Mouse (Mus musculus) left cerebral cortex, adult 2 months (tissue): ENCODE results near the gene Ptbp1. TPM values are rescaled to one million over a fixed set of nuclear protein-coding genes. Genes with fewer than 3 reads are reported as not detected.

ENCODE experiments used
- DNase-seq, 2 experiments: peaks; one replicate each; pipeline ENCODE4 v3.0.0; 2021 to 2022; ENCODE audit warnings: low spot score in 2 of 2, mixed read lengths in 1 of 2; ENCODE audit errors: extremely low spot score in 1 of 2
- H3K27ac ChIP-seq: fragments of 200-600 bp; 2 replicates; pipeline ENCODE4 v1.8.1; 2022
- H3K4me3 ChIP-seq: fragments of 200-600 bp; 2 replicates; pipeline ENCODE4 v1.8.1; 2022
- CTCF ChIP-seq: fragments of 200-600 bp; IDR thresholded peaks from 2 replicates; pipeline ENCODE4 v1.8.1; 2022; ENCODE audit warnings: antibody characterized with exemption, mild to moderate bottlenecking, moderate library complexity
- intact Hi-C: fragments of 180-260 bp; cut with DNase I; formaldehyde crosslinking; loops from one replicate; pipeline ENCODE4 v1.15.1; 2025
- long read RNA-seq, 2 experiments: library from polyadenylated mRNA; stranded (forward); transcript quantifications; one replicate each; pipeline ENCODE4 v2.0.0; 2021; ENCODE audit warnings: borderline mapping rate in 2 of 2
- total RNA-seq, 2 experiments: library from RNA; stranded (reverse); gene quantifications; 2 replicates each; pipeline ENCODE4 v1.2.3; 2021

The Ptbp1 gene
- 10 to 100 TPM; 55.5 to 61.7 TPM for total RNA-seq
- long read RNA-seq, experiment 1, transcript Ptbp1-216 (14 exons, 3,110 nt) = major isoform, 6 of 22 reads
- long read RNA-seq, experiment 1, transcript Ptbp1-206 (13 exons, 3,169 nt) = major isoform, 6 of 22 reads
- long read RNA-seq, experiment 1, partial matches to known transcripts = 6 of 22 reads
- long read RNA-seq, experiment 1, other reads (novel, unspliced or antisense) = 4 of 22 reads
- long read RNA-seq, experiment 2, transcript Ptbp1-216 (14 exons, 3,110 nt) = major isoform, 6 of 15 reads
- long read RNA-seq, experiment 2, partial matches to known transcripts = 0 of 15 reads
- long read RNA-seq, experiment 2, other reads (novel, unspliced or antisense) = 4 of 15 reads

DNA sequence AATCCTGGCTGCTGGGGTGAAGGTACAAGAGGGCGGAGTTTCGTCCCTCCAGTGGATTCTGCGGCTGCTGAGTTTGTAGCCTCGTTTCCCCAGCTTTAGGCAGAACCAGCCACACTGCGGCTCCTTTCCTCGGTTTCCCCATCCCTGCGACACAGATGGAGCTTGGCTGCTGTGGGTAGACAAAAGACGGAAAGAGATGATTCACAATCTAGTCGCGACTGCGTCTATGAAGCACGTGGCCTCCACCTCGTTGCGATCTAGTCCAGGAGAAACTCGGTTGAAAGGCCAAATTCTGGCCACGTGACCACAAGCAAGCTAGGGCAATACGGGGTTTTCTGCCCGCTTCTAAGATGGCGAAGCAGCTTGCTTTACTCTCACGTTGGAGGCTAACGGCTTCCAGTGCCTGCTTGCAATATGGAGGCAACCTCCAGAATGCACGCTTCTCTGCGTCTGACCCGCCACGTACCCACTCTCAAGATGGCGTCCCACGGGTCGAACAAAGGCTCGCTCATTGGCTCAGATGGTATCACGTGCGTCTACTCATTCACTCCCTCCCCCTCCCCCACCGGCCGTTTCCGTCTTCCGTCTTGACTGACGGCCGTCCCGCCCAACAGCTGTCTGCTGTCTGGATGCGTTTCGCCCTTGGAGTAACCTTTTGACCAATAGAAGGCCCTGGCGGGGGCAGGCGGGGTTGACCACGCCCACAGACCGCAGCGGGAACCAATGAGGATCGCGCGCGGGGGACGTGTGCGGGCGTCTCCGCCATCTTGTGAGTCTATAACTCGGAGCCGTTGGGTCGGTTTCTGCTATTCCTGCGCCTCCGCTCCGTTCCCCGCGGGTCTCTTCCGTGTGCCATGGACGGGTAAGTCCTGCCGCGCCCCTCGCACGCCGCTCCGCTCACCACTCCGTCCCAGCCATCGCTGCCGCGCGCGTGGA, at the start of gene Ptbp1:
Ptbp1 (plus strand) TSS at position 568 of the 936 bp plus-strand sequence.
- intact Hi-C loops = no loop called here
- TF ChIP-seq CTCF = no peak
- peak within 1 kb of the TSS; percentile 97 for H3K27ac ChIP-seq
- peak; percentile 99 for DNase-seq
- H3K4me3 ChIP-seq = peak within 1 kb of the TSS; percentile 95

DNA sequence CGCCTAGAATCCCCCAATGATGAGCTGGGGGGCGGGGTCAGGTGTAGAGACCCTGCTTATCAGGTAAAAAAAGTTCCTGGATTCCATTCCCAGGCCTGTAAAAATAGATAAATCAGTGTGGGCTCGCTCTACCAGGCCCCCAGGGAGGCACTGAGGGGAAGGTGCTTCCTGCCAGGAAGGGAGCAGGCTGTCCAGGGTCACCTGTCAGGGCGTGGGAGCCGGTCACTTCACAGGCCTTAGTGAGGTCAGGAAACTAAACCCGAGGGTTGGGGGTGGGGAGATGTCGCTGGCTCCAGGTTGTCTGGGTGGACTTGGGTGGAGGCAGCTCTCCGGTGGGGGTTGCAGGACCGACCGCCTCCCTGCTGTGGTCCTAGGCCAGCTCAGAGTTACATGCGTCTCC, 48.6 kb upstream of the Ptbp1 start:
- Histone ChIP-seq H3K27ac (peak overlapping the region; percentile 92), H3K4me3 (no peak overlapping the region)
- TF ChIP-seq CTCF = no peak
- intact Hi-C loops = loop anchor here (1.0 kb wide), 1 partner anchor 11 kb away; no protein-coding TSS in a partner anchor
- no peak for DNase-seq

DNA sequence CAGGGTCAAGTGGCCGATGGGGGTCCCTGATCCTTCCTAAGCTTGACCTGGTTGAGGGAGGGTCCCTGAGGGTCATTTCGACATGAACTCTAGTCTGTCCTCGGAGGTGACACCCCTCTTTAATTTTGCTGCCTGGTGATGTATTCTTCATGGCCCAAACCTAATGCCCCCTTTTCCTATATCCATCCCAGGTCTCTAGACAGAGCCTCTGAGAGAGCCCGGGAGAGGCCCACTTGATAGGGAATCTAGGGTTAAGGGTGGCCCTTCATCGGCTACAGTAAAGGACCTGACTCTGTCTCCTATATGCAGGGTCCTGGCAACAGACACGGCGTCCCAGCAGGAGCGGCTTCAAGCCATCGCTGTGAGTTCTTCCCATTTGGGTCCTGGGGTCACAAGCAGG, 47.9 kb upstream of the Ptbp1 start:
- no peak for TF ChIP-seq CTCF
- DNase-seq = no peak
- Histone ChIP-seq H3K27ac (peak overlapping the region; percentile 92), H3K4me3 (no peak overlapping the region)
- intact Hi-C loops = no loop called here

DNA sequence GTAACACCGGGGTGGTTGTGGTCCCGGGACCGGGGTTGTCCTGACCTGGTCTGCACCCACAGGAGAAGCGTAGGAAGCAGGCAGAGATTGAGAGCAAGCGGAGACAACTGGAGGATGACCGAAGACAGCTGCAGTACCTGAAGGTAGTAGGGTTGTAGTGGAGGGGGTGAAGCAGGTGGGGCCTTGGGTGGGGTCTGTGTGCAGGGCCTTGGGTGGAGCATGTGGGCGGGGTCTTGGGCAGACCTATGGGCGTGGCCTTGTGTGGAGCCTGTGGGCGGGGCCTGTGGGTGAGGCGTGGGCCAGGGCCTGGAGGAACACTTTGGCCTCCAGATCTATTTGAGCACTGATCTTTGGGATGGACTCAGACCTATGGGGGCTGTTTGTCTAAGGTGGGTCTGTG, 47.3 kb upstream of the Ptbp1 start:
- intact Hi-C loops = no loop called here
- Histone ChIP-seq H3K4me3 (no peak overlapping the region), H3K27ac (peak overlapping the region; percentile 92)
- DNase-seq = no peak
- no peak for TF ChIP-seq CTCF

DNA sequence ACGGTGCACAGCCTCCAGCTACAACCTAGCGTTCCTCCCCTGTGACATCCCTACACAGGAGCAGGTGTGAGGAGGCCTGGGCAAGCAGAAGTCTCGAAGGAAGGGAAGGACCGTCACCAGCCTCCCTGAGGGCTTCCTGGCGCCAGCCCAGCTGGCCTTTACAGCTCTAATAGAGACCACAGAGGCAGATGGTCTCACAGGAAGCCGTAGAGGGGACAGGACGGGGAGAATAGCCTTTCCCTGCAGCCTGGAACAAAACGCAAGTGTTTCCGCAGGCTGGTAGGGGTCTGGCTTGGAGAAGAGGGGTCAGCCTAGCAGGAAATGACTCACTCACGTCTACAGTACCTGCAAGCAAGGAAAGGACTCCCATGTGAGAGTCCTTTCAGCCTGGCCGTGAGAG, 46.4 kb upstream of the Ptbp1 start:
- no peak for TF ChIP-seq CTCF
- Histone ChIP-seq H3K27ac (peak overlapping the region; percentile 40), H3K4me3 (no peak overlapping the region)
- DNase-seq = no peak
- intact Hi-C loops = no loop called here

DNA sequence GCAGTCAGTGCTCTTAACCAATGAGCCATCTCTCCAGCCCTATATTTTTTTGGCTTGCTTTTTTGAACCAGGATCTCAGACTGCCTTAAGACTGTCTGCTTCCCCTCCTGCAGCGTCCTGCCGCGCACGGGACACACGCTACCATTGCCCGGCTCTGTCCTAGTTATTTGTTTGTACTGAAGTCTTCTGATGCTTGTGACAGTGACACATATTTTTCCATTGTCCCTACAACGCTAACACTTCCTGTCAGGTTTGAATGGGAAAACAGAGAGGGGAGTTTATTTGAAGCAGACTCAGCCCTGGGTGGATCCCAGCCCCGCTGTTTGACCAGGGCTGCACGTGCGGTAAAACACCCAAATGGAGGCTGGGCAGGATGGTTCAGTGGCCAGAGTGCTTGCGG, 45.5 kb upstream of the Ptbp1 start:
- peak overlapping the region; percentile 40; the same call in 1 of the 2 replicates for H3K27ac ChIP-seq
- no peak for TF ChIP-seq CTCF
- H3K4me3 ChIP-seq = no peak overlapping the region
- intact Hi-C loops = no loop called here
- no peak for DNase-seq

DNA sequence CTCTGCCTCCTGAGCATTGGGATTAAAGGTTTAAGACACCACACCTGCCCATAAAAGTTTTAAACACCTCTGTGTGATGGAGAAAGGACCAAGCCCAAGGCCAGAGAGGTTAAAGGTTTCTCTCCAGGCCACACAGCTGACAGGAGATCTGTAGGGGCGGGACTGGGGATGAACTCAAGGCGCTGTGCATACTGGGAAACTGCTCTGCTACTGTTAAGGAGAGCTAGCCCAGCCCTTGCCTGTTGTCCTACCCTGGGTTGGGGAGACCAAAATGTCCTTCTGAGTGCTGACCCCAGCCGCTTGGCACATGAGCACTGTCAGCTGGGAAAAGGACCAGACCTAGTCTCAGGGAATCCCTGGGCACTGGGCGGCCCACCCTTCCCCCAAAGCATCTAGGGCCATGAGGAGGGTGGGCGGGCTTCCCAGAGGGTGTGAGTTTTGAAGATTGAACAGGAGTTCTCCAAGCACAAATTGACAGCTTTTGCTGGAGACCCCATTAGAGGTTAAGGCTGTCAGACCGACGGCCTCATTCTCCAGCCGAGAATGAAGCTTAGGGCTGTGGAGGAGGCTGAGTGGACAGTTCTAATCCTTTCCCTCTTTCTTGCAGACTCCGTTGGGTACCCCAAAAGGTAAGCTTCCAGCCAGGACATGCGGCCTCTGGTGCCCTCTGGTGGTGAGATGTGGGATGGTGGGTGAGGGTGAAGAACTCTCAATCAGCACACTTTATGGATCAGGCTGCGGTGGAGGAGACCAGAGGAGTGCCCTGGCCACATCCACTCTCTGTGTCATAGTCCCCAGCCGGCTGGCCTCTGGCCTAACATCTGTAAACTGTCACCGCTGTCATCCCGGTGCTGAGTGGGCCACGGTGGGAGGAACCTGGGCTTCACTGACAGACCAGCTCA, 42.2 kb upstream of the Ptbp1 start:
- peak; percentile 81 to 93 for DNase-seq
- Histone ChIP-seq H3K4me3 (no peak overlapping the region), H3K27ac (no peak overlapping the region)
- peak; percentile 96 for TF ChIP-seq CTCF
- intact Hi-C loops = loop anchor here (1.0 kb wide), 2 partner anchors 19 to 44 kb away; partner anchors contain the start of gene Palm

DNA sequence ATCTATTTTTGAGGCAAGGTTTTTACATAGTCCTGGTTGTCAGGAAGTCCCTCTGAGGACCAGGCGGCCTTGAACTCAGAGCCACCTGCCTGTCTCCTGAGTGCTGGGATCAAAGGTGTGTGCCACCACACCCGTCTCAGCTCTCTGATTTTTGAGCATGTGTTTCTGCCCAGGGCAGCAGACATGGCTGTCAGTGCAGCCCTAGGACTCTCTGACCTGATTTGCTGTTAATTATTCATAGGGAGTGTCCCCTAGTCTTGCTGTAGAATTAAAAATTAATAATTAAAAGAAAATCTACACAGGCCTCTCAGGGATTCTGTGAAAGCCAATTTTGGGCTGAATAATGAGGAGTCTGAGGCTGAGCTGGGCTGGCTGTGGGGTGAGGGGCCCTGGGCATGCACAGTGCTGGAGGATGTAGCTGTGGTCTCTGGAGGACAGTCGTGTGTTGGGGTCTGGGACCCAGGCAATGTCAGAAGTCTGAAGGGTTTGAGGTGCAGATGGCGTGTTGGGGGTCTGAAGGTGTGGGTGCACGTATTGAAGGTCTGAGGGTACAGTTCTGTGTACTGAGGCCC, 39.9 kb upstream of the Ptbp1 start:
- H3K4me3 ChIP-seq = no peak overlapping the region
- no peak for TF ChIP-seq CTCF
- intact Hi-C loops = no loop called here
- no peak overlapping the region for H3K27ac ChIP-seq
- no peak for DNase-seq

DNA sequence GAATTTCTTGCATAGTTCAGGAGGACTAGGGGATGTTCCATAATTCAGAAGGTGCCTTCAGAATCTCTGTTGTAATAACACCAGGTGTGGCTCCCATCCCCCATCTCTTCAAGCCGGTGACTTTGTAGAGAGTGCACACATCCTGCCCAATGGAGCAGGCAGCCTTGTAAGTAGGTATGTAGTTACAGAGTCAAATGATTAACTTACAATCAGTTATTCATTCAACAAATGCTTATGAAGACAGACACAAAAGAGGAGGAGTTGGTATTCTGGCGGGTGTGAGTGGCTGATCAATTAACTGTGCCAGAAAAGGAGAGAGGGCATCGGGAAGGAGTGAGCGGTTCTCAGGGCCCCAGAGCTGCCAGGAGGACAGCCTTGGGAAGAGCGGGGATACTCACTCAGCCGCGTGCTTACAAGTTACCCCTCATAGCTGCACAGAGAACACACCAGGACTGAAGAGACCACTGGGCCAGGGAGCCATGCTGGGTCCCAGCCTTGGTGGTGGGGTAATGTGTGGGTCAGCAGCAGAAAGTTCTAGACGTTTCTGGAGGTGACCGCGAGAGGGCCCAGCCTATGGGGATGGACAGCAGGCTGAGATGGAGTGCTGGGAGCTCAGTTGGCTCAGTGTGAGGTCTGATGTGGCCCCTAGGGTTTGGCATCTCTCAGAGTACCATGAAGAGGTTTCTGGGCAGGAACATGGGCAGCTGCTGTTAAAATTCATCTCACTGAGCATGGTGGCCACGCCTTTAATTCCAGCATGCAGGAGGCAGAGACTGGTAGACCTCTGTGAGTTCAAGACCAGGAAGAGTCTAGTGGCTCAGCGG, 38.3 kb upstream of the Ptbp1 start:
- Histone ChIP-seq H3K4me3 (no peak overlapping the region), H3K27ac (no peak overlapping the region)
- intact Hi-C loops = no loop called here
- no peak for DNase-seq
- no peak for TF ChIP-seq CTCF

DNA sequence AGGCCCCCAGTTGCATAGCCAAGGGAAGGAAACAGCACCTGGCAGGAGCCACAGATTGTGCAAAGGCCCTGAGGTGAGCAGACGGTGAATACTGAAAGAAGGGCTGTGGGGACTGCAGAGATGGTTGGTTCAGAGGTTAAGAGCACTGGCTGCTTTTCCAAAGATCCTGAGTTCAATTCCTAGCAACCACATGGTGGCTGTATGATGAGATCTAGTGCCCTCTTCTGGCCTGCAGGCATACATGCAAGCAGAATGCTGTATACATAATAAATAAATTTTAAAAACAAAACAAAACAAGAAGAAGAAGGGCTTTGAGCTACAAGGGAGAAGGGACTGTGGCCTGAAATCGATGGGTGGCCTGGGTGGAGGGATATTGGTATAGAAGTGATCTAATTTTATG, 37.1 kb upstream of the Ptbp1 start:
- DNase-seq = no peak
- no peak overlapping the region for H3K27ac ChIP-seq
- H3K4me3 ChIP-seq = no peak overlapping the region
- TF ChIP-seq CTCF = peak; percentile 56
- intact Hi-C loops = no loop called here
